Mouse (Mus musculus) olfactory bulb, adult 2 months (tissue): ENCODE results near the gene Sypl.

Experiments
- CTCF ChIP-seq: fragments of 200-500 bp; IDR thresholded peaks from 2 replicates; pipeline ENCODE4 v1.5.1; 2012; ENCODE audit warnings: low read depth, mild to moderate bottlenecking, low read length, moderate library complexity; ENCODE audit not compliant: insufficient read depth
- POLR2A ChIP-seq: fragments of 200-500 bp; IDR thresholded peaks from 2 replicates; pipeline ENCODE4 v1.6.1; 2012; ENCODE audit warnings: mild to moderate bottlenecking, low read depth, low read length, moderate library complexity; ENCODE audit not compliant: insufficient read depth

DNA sequence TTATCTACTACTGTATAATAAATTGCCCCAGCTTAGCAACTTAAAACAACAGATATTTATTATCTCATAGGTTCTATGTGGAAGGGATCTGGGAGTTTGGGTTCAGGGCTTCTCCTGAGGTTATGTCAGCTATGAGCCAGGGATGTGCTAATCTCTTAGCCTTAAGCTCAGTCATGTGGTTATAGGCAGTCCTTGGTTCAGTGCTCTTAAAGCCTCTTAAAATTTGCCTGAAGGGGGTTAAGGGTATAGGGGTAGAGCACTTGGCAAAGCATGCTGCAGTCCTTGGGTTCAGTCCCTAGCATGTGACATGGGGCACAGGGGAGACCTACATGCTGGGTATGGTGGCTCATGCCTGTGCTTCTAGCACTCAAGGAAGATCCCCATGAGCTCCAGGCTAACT is 8.4 kb downstream of the Sypl start:
- TF ChIP-seq CTCF = no peak
- TF ChIP-seq POLR2A = no peak
